Mouse (Mus musculus) myocyte (in vitro differentiated cells): ENCODE measurements around the gene Ica1. TPM values are rescaled to one million over a fixed set of nuclear protein-coding genes. Genes with fewer than 3 reads are reported as not detected.

Source experiments
- H3K27me3 ChIP-seq: one replicate; pipeline ENCODE4 v1.6.1; 2011; ENCODE audit not compliant: control insufficient read depth, insufficient read depth, insufficient read length
- H3K36me3 ChIP-seq: one replicate; pipeline ENCODE4 v1.6.1; 2011; ENCODE audit not compliant: control insufficient read depth, insufficient read depth
- H3K4me2 ChIP-seq: one replicate; pipeline ENCODE4 v1.6.1; 2011; ENCODE audit warnings: low read depth, control low read depth
- H3K4me3 ChIP-seq: one replicate; pipeline ENCODE4 v1.5.1; 2011; ENCODE audit warnings: mild to moderate bottlenecking, control low read depth, moderate library complexity
- H3K79me2 ChIP-seq: one replicate; pipeline ENCODE4 v1.6.1; 2011; ENCODE audit not compliant: control insufficient read depth, insufficient read depth
- H3ac ChIP-seq: one replicate; pipeline ENCODE4 v1.6.1; 2011; ENCODE audit not compliant: control insufficient read depth, insufficient read length
- CEBPB ChIP-seq: IDR thresholded peaks from 2 replicates; pipeline ENCODE4 v1.6.1; 2011; ENCODE audit warnings: mild to moderate bottlenecking, moderate library complexity; ENCODE audit not compliant: poor library complexity, insufficient read depth, severe bottlenecking
- E2F4 ChIP-seq: IDR thresholded peaks from one replicate; pipeline ENCODE4 v1.6.1; 2011; ENCODE audit warnings: mild to moderate bottlenecking, control low read depth, moderate library complexity; ENCODE audit not compliant: insufficient read depth
- MAX ChIP-seq: IDR thresholded peaks from one replicate; pipeline ENCODE4 v1.6.1; 2011; ENCODE audit warnings: low read depth, mild to moderate bottlenecking, control low read depth
- MYOD1 ChIP-seq, 3 experiments: IDR thresholded peaks; one replicate each; pipeline ENCODE4 v1.6.1; 2011; ENCODE audit warnings: control low read depth in 2 of 3, low read depth in 2 of 3, mild to moderate bottlenecking in 2 of 3, moderate library complexity in 1 of 3; ENCODE audit not compliant: insufficient read length in 2 of 3, control insufficient read depth in 1 of 3
- MYOG ChIP-seq, 3 experiments: IDR thresholded peaks; one replicate each; pipeline ENCODE4 v1.6.1; 2011; ENCODE audit warnings: control low read depth in 2 of 3, low read depth in 2 of 3, mild to moderate bottlenecking in 2 of 3; ENCODE audit not compliant: insufficient read length in 2 of 3, control insufficient read depth in 1 of 3, insufficient read depth in 1 of 3
- POLR2A ChIP-seq: IDR thresholded peaks from one replicate; pipeline ENCODE4 v1.6.1; 2011; ENCODE audit warnings: low read depth, mild to moderate bottlenecking, control low read depth, moderate library complexity; ENCODE audit not compliant: insufficient read length
- POLR2AphosphoS2 ChIP-seq: IDR thresholded peaks from one replicate; pipeline ENCODE4 v1.6.1; 2011; ENCODE audit warnings: low read depth, control low read depth; ENCODE audit not compliant: insufficient read length
- REST ChIP-seq: IDR thresholded peaks from one replicate; pipeline ENCODE4 v1.6.1; 2011; ENCODE audit warnings: mild to moderate bottlenecking, control low read depth, moderate library complexity; ENCODE audit not compliant: insufficient read depth, insufficient read length
- SRF ChIP-seq: IDR thresholded peaks from one replicate; pipeline ENCODE4 v1.6.1; 2011; ENCODE audit warnings: low read depth; ENCODE audit not compliant: control insufficient read depth, insufficient read length
- TCF12 ChIP-seq: IDR thresholded peaks from one replicate; pipeline ENCODE4 v1.6.1; 2011; ENCODE audit warnings: mild to moderate bottlenecking, control low read depth; ENCODE audit not compliant: poor library complexity, insufficient read depth, severe bottlenecking
- TCF3 ChIP-seq: IDR thresholded peaks from one replicate; pipeline ENCODE4 v1.6.1; 2011; ENCODE audit warnings: low read depth, control low read depth; ENCODE audit not compliant: insufficient read length
- USF1 ChIP-seq: IDR thresholded peaks from one replicate; pipeline ENCODE4 v1.6.1; 2011; ENCODE audit warnings: low read depth, mild to moderate bottlenecking, control low read depth, moderate library complexity
- polyA plus RNA-seq: library from polyadenylated mRNA; unstranded; fragments of >200 nt; fragmentation: generic; extraction: Trizol; gene quantifications from one replicate; pipeline ENCODE4 v1.2.1, GENCODE M21; 2012; ENCODE audit warnings: missing spikeins

Gene Ica1
- polyA plus RNA-seq, 1 experiment, result 6.0 TPM

GRCm38 (mm10) chr6:8630531-8630930 lies 147.8 kb downstream of the Ica1 start:
- no peak overlapping the region for H3ac ChIP-seq
- no peak for TF ChIP-seq TCF3
- TF ChIP-seq E2F4, result no peak
- TF ChIP-seq CEBPB, result no peak
- no peak for TF ChIP-seq REST
- no peak for TF ChIP-seq POLR2A
- TF ChIP-seq SRF, result no peak
- TF ChIP-seq MAX, result no peak
- no peaks in the 10 kb centered on the region for H3K36me3 ChIP-seq
- no peak overlapping the region for H3K4me2 ChIP-seq
- no peaks in the 10 kb centered on the region for H3K79me2 ChIP-seq
- H3K4me3 ChIP-seq, result no peak overlapping the region
- no peaks in the 10 kb centered on the region for H3K27me3 ChIP-seq

- TF ChIP-seq CEBPB, result no peak
- TF ChIP-seq MYOG (IDR thresholded peaks at IDR 0.05; ENCODE audit: control insufficient read depth in 1 of 3, insufficient read depth in 1 of 3, insufficient read length in 2 of 3, low read depth in 2 of 3), result no peak
- no peak for TF ChIP-seq USF1
- no peak for TF ChIP-seq MAX
- TF ChIP-seq E2F4, result no peak
- TF ChIP-seq TCF3, result no peak
- TF ChIP-seq POLR2A, result no peak
- no peak overlapping the region for H3K4me2 ChIP-seq
- no peaks in the 10 kb centered on the region for H3K36me3 ChIP-seq
- no peaks in the 10 kb centered on the region for H3K79me2 ChIP-seq
- no peak overlapping the region for H3ac ChIP-seq
- no peak overlapping the region for H3K4me3 ChIP-seq
- no peaks in the 10 kb centered on the region for H3K27me3 ChIP-seq
These were observed 149.5 kb downstream of the Ica1 start for GRCm38 (mm10) chr6:8628715-8629267.

DNA sequence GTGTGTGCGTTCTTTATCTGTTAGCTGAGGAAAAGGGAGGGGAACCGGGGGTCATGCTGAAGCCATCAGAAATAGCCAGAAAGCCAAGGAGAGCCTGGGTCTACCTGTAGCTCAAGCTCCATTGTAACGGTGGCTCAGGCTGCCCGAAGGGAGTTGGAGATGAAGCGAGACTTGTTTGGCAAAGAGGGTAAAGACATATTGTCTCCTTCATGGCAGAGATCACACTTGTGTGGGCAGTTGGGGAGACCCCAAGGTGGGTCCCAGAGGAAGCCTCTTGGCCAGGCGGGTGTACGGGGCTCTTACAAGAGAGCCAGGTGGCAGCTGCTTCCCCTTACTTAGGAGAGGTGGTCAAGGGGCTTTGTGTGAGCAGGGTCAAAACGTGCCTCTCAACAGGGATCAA lies 150.1 kb downstream of the Ica1 start:
- TF ChIP-seq POLR2AphosphoS2, result no peak
- TF ChIP-seq TCF12, result no peak
- no peak for TF ChIP-seq USF1
- TF ChIP-seq CEBPB, result no peak
- no peak for TF ChIP-seq MYOD1 (IDR thresholded peaks at IDR 0.05; ENCODE audit: control insufficient read depth in 1 of 3, insufficient read length in 2 of 3, low read depth in 2 of 3)
- no peak for TF ChIP-seq MAX
- TF ChIP-seq POLR2A, result no peak
- Histone ChIP-seq H3K27me3 (no peaks in the 10 kb centered on the region), H3K4me2 (no peak overlapping the region), H3K4me3 (no peak overlapping the region), H3ac (no peak overlapping the region), H3K79me2 (no peaks in the 10 kb centered on the region), H3K36me3 (no peaks in the 10 kb centered on the region)

GRCm38 (mm10) chr6:8623045-8623444 lies 155.2 kb downstream of the Ica1 start:
- TF ChIP-seq POLR2A (no peak), USF1 (no peak), SRF (no peak), REST (no peak), TCF12 (peak; percentile 92), POLR2AphosphoS2 (no peak), E2F4 (no peak), MYOD1 (IDR thresholded peaks at IDR 0.05; ENCODE audit: control insufficient read depth in 1 of 3, insufficient read length in 2 of 3, low read depth in 2 of 3) (peak; percentile 76 to 95 (median 94)), MYOG (IDR thresholded peaks at IDR 0.05; ENCODE audit: control insufficient read depth in 1 of 3, insufficient read depth in 1 of 3, insufficient read length in 2 of 3, low read depth in 2 of 3) (peak in 2 of 3 experiments; percentile 92 to 93), TCF3 (peak; percentile 32), CEBPB (0 out of 2 replicates have a peak, but pooled peaks have one; percentile 3), MAX (no peak)
- Histone ChIP-seq H3K4me2 (peak overlapping the region; percentile 53), H3K79me2 (no peaks in the 10 kb centered on the region), H3ac (no peak overlapping the region), H3K4me3 (no peak overlapping the region), H3K36me3 (no peaks in the 10 kb centered on the region), H3K27me3 (no peaks in the 10 kb centered on the region)

DNA sequence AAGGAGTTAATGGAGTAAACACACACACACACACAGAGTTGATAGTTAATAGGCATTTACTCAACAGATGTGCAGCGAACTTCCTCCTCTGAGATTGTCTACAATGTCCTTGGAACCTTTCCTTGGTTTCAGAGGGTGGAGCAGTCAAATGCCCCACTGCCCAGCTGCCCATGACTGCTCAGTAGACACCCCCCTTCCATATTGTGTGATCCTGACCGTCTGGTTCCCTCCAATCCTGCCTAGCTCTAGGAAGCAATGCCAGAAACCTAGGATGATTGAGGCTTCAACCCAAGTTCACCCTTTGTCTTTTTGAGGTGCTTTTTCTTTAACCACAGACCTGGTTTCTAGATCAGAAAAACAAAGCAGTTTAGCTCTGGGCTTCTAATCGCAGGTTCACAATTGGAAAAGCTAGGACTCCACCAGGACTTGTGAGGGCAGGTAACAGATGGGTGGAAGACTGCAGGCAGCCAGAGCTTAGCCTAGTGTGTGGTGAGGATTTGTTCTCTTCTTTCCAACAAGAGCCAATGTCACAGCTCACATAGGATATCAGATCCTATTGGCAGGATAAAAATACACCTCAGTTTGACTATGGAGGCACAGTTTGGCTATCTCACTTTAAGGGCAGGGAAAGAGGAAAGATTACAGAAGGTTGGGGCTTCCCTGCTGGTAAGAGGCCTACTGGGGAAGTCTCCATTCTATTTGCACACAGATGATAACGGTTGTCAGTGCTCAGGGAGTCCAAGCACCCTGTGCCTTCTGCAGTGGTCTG lies 158.5 kb downstream of the Ica1 start:
- no peak for TF ChIP-seq MAX
- TF ChIP-seq USF1, result no peak
- TF ChIP-seq MYOG (IDR thresholded peaks at IDR 0.05; ENCODE audit: control insufficient read depth in 1 of 3, insufficient read depth in 1 of 3, insufficient read length in 2 of 3, low read depth in 2 of 3), result no peak
- TF ChIP-seq POLR2AphosphoS2, result no peak
- TF ChIP-seq TCF12, result no peak
- no peak for TF ChIP-seq CEBPB
- no peak for TF ChIP-seq E2F4
- TF ChIP-seq MYOD1 (IDR thresholded peaks at IDR 0.05; ENCODE audit: control insufficient read depth in 1 of 3, insufficient read length in 2 of 3, low read depth in 2 of 3), result no peak
- TF ChIP-seq REST, result no peak
- TF ChIP-seq POLR2A, result no peak
- no peak for TF ChIP-seq SRF
- TF ChIP-seq TCF3, result no peak
- Histone ChIP-seq H3K27me3 (no peaks in the 10 kb centered on the region), H3K79me2 (no peaks in the 10 kb centered on the region), H3K4me2 (no peak overlapping the region), H3ac (no peak overlapping the region), H3K36me3 (no peaks in the 10 kb centered on the region), H3K4me3 (no peak overlapping the region)
